Mouse (Mus musculus): ENCODE results near the gene Klhl10.

The Klhl10 gene

GRCm38 (mm10) chr11:100465833-100466232 is 24.1 kb downstream of the Klhl10 start:
- no peak for DNase-seq

- DNase-seq, result peak in 1 of 2 experiments; percentile 24
These were observed 29.9 kb downstream of the Klhl10 start for GRCm38 (mm10) chr11:100471352-100472196.

- peak; percentile 92 to 95 for DNase-seq
These were observed 30.6 kb downstream of the Klhl10 start, which contains the start of gene Klhl11 for GRCm38 (mm10) chr11:100472197-100472934. Gene Klhl11, minus strand, starts transcription at chr11:100472741.

- no peak for DNase-seq
These were observed 31.2 kb downstream of the Klhl10 start for GRCm38 (mm10) chr11:100472935-100473295.

GRCm38 (mm10) chr11:100476281-100476680 is 34.6 kb downstream of the Klhl10 start:
- no peak for DNase-seq

- DNase-seq, result no peak
These were observed 37.4 kb downstream of the Klhl10 start for GRCm38 (mm10) chr11:100479152-100479551.

- no peak for DNase-seq
These were observed 42.7 kb downstream of the Klhl10 start for GRCm38 (mm10) chr11:100484461-100484860.

GRCm38 (mm10) chr11:100485801-100486538 is 44.3 kb downstream of the Klhl10 start:
- DNase-seq, result peak; percentile 74 to 75

GRCm38 (mm10) chr11:100490951-100491350 is 49.2 kb downstream of the Klhl10 start:
- no peak for DNase-seq

- no peak for DNase-seq
These were observed 52.1 kb downstream of the Klhl10 start for GRCm38 (mm10) chr11:100493771-100494170.

GRCm38 (mm10) chr11:100500241-100500640 is 58.5 kb downstream of the Klhl10 start:
- no peak for DNase-seq

GRCm38 (mm10) chr11:100500651-100501050 is 58.9 kb downstream of the Klhl10 start:
- no peak for DNase-seq

GRCm38 (mm10) chr11:100501321-100501720 is 59.6 kb downstream of the Klhl10 start:
- DNase-seq, result no peak

GRCm38 (mm10) chr11:100504990-100505660 is 63.4 kb downstream of the Klhl10 start:
- DNase-seq, result no peak

GRCm38 (mm10) chr11:100505997-100506396 is 64.3 kb downstream of the Klhl10 start:
- DNase-seq, result no peak

Data from cerebellum, postnatal 14 days (tissue).